Mouse (Mus musculus): ENCODE data around the gene Zswim9. TPM values are rescaled to one million over a fixed set of nuclear protein-coding genes. Genes with fewer than 3 reads are reported as not detected.

Gene Zswim9
- 5.9 TPM for total RNA-seq (2023)

GRCm38 (mm10) chr7:13278308-13278891 lies at the start of gene Zswim9:
Zswim9 (minus strand) TSS chr7:13278721.

DNA sequence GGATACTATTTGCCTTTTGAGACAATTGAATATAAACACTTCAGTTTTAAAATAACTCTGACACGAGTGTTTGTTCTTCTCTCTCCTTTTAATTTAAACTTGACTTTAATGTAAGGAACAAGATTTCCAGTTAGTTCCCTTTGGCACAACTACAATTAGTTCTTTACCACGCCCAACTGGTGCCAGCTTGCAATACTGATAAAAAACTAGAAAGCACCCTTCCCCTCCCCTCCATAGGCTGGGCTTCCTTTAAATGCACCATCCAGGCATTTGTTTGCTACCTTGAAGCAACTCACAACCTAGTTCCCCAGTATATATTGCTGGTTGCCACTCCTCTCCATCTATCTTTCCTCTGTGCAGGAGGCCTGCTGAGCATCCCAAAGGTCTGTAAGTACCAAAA lies 45.8 kb upstream of the Zswim9 start, which contains the start of gene Pla2g4c:
Gene Pla2g4c (plus strand): TSS at position 340 of the 400 bp plus-strand sequence.

GRCm38 (mm10) chr7:13277081-13277480 lies 1.4 kb downstream of the Zswim9 start, which contains the start of gene Lig1:
Lig1 (plus strand) TSS chr7:13277283.

DNA sequence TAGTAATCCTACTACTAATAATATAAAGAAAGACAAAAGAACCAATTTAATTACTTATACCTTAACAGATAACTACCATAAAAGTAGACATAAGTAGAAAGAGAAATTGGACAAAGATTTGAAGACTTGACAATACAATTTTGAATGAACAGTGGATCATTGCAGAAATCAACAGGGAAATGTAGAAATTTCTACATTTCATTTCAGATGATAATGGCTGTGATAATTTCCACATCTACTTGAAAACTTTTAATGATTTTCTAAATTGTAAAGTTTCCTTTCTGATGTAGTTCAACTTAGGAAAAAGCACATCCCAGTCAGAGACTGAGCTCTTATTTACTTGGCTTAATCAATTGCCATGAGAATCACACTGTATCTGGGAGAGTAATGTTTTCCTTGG lies 65.8 kb downstream of the Zswim9 start, which contains the start of gene Vmn1r89:
Gene Vmn1r89 (plus strand): TSS at position 301 of the 400 bp plus-strand sequence.

Other genes with a start within 250 kb of the Zswim9 start
- 106 TPM for gene Chmp2a, start 243.9 kb downstream of the Zswim9 start, total RNA-seq (2023)
- gene Ube2m, start 240.4 kb downstream of the Zswim9 start, total RNA-seq (2023) = 84.1 TPM
- 0.44 TPM for gene Mzf1, start 224.0 kb downstream of the Zswim9 start, total RNA-seq (2023)
- gene Vmn1r85, start 183.5 kb downstream of the Zswim9 start, total RNA-seq (2023) = not detected
- gene Vmn1r86, start 158.8 kb downstream of the Zswim9 start, total RNA-seq (2023) = not detected
- not detected for gene Vmn1r87, start 138.6 kb downstream of the Zswim9 start, total RNA-seq (2023)
- gene Vmn1r88, start 119.2 kb downstream of the Zswim9 start, total RNA-seq (2023) = 0.15 TPM
- gene Vmn1r89, start 65.7 kb downstream of the Zswim9 start, total RNA-seq (2023) = not detected
- gene Lig1, start 1.4 kb downstream of the Zswim9 start, total RNA-seq (2023) = 19.8 TPM
- gene Pla2g4c, start 45.9 kb upstream of the Zswim9 start, total RNA-seq (2023) = 0.27 TPM
- gene Cabp5, start 119.4 kb upstream of the Zswim9 start, total RNA-seq (2023) = not detected
- gene Bsph1, start 172.1 kb upstream of the Zswim9 start, total RNA-seq (2023) = not detected